Mouse (Mus musculus) kidney, postnatal 36 days (tissue): ENCODE data around the gene Bcl3.

Experiments used
- DNase-seq, 2 experiments: peaks; one replicate each; pipeline ENCODE4 v3.0.0; 2021 to 2022; ENCODE audit warnings: mixed read lengths in 2 of 2

Bcl3 gene

GRCm38 (mm10) chr7:19831837-19832236 lies 9.3 kb upstream of the Bcl3 start:
- no peak for DNase-seq

DNA sequence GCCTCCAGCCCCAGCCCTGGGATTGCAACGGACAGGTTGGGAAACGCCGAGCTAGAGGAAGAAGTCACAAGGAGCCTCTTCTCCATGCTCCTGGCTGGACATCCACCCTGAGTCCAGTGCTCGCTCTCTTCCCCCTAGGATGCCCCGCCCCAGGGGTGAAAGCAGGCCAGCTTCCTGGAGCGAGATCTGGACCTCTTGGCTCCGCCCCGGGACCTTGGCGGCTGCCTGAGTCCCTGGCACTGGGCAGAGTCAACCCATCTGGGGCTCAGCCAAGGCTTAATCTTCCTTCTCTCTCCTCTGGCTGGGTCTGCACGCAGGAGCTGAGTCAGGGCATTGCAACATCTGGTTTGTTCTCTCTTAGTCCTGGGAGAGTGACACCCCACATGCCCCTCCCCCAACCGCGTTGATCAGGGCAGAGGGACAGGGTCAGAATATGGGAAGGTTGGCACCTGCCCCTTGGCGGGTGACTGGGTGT lies 8.1 kb upstream of the Bcl3 start:
- DNase-seq: peak; percentile 96 to 97

- no peak for DNase-seq
Measured at GRCm38 (mm10) chr7:19829694-19830093, 7.1 kb upstream of the Bcl3 start.

- DNase-seq: no peak
Measured at GRCm38 (mm10) chr7:19826756-19827155, 4.2 kb upstream of the Bcl3 start.

DNA sequence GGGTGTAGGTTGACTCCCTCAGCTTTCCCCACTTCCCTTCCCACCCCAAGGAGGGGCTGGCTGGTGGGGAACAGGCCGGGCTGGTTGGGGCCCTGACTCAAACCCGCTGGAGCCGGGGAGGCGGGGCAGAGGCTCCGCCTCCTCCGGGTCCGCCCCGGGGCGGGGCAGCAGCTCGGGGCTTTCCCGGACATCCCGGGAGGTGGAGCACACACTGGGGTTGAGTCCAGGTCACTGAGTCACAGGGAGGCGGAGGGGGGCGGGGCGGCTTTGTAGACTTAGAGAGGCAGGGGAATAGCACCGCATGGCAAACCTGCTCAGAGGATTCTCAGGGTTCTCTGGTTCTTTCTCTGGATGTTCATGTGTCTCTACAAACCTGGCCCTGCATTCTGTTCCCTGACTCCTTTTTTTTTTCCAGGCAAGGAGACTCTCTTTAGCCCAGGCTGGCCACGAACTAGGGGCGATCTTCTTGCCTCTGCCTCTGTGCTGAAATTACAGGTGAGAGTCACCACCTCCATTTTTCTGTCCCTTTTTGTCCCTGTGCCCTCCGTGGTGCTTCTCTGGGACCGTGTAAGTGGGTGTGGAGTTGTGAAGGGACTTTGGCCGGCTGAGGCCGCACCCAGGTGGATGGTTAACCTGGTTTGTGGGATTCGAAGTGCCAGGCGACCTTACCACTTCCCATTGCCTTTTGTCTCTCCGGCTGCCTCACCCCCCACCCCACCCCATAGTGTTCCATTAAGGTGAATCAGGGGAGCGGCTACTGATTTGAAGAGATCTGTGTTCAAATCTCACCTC lies 1.8 kb upstream of the Bcl3 start:
- DNase-seq: peak; percentile 93 to 98

- DNase-seq: peak in 1 of 2 experiments; percentile 44
Measured at GRCm38 (mm10) chr7:19823256-19824181, 949 bp upstream of the Bcl3 start.

DNA sequence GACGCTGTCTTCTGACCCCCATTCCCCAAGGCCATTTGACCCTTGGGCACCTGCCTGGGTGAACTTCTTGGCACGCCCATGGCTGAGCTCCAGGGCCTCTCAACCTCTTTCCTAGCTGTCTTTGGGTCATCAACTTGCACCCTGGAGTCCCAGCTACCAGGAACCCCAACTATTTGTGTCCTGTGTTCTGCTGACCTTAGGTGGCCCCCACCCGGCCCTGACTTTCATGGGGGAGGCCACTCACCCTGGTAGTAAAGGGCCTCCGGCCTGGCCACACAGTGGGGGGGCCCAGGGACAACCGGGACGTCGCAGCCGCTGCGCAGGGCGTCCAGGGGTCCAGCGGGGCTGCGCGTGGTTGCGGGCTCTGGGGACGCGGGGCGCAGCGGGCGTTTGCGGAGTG lies 377 bp downstream of the Bcl3 start:
- DNase-seq: peak in 1 of 2 experiments; percentile 37

DNA sequence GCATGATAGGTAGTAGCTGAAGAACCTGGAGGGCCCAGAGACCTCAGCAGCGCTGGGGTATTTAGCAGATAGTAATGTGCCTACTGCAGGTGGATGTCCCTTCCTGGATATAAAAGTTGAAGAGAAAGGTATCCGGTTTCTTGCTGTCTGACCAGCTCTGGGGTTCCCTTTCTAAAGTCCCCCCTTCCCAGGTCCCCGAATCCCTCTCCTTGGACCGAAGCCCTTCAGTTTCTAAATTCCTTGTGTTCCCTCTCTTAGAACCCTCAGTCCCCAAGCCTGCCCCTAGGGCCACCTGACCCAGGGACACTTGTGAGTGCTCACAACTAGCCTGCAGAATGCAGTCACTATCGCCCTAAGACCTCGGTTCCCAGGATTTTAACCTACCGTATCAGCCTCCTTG lies 937 bp downstream of the Bcl3 start:
- no peak for DNase-seq

DNA sequence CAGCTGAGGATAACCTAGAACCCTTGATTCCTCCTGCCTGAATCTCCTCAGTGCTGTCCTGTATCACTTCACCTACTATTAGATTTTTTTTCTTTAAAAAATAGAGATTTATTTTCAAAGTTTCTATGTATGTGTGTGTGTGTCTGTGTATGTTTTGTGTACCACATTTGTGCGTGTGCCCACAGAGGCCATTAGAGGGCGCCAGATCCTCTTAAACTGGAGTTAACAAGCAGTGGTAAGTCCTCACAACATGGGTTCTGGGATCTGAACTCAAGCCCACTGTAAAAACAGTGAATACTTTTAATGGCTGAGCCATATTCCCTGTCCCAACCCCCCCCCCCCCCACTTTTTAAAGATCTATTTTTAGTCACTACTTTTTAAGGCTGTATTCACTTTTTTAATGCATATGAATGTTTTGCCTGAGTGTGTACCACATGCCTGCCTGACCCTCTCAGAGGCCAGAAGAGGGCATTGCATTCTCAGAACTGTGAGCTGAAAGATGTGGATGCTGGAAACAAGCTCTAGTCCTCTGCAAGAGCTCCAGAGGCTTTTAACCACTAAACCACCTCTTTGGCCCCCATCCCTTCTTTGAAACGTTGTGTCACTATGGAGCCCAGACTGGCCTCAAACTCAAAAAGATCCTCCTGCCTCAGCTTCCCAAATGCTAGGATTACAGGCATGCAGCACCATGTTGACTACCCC lies 2.1 kb downstream of the Bcl3 start:
- no peak for DNase-seq

GRCm38 (mm10) chr7:19818875-19819274 lies 3.7 kb downstream of the Bcl3 start:
- no peak for DNase-seq

DNA sequence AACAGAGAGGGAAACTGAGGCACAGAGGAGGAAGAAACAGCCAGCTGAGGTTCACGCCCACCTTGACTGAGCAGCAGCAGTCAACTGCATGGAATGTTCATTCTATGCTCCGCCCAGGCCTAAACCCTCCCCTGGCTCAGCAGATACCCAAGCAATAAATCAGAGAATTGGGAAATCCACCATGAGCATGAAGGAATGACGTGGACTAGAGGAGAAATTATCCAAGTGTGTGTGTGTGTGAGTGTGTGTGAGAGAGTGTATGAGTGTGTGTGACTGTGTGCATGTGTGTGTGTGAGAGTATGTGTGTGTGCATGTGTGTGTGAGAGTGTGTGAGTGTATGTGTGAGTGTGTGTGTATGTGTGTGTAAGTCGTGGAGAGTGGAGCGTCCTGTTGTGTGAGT lies 4.1 kb downstream of the Bcl3 start:
- DNase-seq: no peak

- peak; percentile 49 to 60 for DNase-seq
Measured at GRCm38 (mm10) chr7:19817382-19818105, 5.0 kb downstream of the Bcl3 start.

- DNase-seq: peak; percentile 92 to 96
Measured at GRCm38 (mm10) chr7:19816224-19816771, 6.3 kb downstream of the Bcl3 start.

- DNase-seq: no peak
Measured at GRCm38 (mm10) chr7:19815296-19816223, 7.0 kb downstream of the Bcl3 start.

DNA sequence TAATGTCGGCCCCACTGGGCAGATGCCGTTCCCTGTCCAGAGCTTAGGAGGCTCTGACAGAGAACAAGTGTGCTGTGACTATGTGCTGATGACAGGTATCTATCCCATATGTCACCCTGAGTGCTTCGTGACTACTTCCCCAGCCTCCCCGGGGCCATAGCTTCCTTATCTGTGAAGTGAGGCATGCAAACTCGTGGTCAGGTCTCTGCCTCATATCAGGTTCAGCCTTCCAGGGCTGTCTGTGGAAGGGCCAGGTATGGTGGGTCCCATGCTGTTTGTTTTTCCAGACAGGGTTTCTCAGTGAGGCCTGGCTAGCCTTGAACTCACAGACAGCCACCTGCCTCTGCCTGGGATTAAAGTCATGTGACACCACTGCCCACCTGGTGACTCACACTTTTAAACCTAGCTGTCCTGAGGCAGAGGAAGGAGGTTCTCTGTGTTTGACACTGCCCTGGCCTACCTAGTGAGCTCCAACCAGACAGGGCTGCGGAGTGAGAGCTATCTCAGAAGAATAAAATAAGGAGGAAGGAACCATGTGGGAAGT lies 8.9 kb downstream of the Bcl3 start:
- no peak for DNase-seq

- DNase-seq: no peak
Measured at GRCm38 (mm10) chr7:19813161-19813560, 9.4 kb downstream of the Bcl3 start.

DNA sequence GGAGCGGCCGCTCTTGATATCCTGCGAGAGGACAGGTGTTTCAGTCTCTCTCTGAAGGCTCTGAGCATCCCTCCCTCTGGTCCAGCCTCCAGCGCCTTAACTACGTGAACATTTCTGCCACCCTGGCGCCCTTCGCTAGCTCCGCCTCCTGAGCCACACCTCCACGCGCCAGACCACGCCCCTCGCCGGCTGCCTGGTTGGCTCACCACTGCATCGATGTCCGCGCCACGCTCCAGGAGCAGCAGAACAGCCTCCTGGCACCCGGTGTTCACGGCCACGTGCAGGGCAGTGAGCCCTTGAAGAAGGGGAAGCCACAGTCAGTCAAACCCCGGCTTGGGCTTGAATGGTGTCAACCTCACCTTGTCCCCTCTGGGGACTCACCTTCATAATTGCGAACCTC lies 11.5 kb downstream of the Bcl3 start:
- peak; percentile 79 to 91 for DNase-seq

DNA sequence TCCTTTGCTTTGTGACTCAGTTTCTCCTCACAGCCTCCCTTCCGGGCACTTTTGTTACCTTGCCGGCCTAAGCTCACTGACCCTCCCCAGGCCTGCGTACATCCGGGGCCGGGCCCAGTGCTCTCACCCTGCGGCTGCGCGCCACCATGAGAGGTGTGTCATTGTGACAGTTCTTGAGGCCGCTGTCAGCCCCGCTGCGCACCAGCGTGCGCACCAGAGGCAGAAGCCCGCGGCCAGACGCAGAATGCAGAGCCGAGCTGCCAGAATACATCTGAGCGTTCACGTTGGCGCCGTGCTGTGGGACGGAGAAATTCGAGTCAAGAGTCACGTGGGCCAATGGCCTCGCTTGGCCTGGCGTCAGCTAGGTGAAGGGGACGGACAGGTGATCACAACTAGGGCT lies 13.2 kb downstream of the Bcl3 start:
- peak; percentile 31 to 66 for DNase-seq

DNA sequence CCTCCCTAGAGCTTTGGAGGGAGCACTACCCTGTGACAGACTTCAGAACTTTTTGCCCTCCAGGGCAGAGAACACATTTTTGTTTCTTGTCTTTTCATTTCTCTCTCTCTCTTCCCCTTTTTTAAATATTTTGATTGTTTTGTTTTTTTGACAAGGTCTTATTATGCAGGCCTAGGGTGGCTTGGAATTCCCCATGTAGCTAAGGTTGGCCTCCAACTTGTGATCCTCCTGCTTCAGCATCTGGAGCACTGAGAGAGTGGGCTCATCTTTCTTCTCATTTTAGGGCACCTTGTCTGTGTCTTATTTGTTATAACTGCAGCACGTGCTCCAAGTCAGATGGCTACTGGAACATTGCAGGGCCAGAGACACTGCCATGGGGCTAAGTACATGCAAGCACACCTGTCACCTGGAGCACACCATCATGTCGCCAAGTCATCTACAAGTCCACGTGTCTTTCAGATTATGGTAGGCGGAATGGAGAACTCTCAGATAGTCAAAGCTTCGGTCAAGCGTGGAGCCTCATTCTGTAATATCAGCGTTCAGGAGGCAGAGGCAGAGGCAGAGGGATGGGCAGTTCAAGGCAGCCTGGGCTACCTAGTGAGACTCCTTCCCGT lies 16.1 kb downstream of the Bcl3 start:
- DNase-seq: no peak

DNA sequence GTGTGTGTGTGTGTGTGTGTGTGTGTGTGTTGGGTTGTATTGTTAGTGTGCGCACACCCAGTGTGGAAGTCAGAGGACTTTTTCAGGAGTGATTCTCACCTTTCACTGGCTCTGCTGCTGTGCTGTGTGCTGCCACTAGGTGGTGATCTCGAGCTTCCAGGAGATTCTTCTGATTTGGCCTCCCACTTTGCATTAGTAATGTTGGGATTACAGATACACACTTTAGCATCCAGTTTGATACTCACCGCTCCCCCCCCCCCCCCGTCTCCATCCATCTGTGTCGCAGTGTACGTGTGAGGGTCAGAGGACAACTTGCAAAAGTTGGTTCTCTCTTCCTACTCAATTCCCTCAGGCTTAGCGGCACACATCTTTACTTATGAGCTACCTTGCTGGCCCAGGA lies 19.6 kb downstream of the Bcl3 start:
- peak; percentile 72 to 90 for DNase-seq
